Mouse (Mus musculus): ENCODE results near the gene Mrpl23. TPM values are rescaled to one million over a fixed set of nuclear protein-coding genes. Genes with fewer than 3 reads are reported as not detected.

Gene Mrpl23
- polyA plus RNA-seq (2016; fragmentation: Nextera tagmentation; extraction: Ambion mirVana): 12.0 and 15.2 TPM in 2 replicates

DNA sequence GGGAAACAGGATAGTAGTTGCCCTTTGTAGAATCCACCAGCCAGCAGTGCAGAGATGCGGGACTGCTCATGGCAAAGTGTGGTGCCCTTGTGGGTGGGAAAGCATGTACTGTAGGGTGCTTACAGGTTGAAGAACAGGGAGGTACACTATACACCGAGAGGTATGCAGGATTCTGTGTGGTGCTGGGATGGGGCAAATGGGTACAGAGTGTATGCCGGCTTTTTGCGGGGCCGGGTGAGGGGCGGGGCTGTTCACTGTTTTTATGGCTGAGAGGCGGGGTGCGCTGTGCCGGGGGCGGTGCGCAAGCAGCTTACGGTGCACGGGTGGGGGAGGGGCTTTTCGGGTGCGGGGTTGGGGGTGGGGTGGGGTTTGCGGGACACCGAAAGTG lies at the start of gene Mrpl23:
TSS of gene Mrpl23 (plus strand) at position 16 of the 388 bp plus-strand sequence.
- H3K9me3 ChIP-seq (replicated peaks): no peaks in the 10 kb centered on the region
- peak within 1 kb of the TSS; percentile 92 for H3K27ac ChIP-seq (ENCODE audit: poor library complexity, severe bottlenecking)
- WGBS: 7% methylated on average over 17 of the region's 17 CpGs
- H3K27me3 ChIP-seq (replicated peaks): no peaks in the 10 kb centered on the region
- ATAC-seq (ENCODE audit: insufficient number of reproducible peaks, low FRiP score): peak; percentile 69
- H3K9ac ChIP-seq: peak within 1 kb of the TSS; percentile 76
- peaks cover 66% of the 10 kb centered on the region for H3K4me1 ChIP-seq (replicated peaks)
- H3K4me3 ChIP-seq: peak within 1 kb of the TSS; percentile 57
- peaks cover 5% of the 10 kb centered on the region for H3K36me3 ChIP-seq
- peak within 1 kb of the TSS; percentile 70 for H3K4me2 ChIP-seq

DNA sequence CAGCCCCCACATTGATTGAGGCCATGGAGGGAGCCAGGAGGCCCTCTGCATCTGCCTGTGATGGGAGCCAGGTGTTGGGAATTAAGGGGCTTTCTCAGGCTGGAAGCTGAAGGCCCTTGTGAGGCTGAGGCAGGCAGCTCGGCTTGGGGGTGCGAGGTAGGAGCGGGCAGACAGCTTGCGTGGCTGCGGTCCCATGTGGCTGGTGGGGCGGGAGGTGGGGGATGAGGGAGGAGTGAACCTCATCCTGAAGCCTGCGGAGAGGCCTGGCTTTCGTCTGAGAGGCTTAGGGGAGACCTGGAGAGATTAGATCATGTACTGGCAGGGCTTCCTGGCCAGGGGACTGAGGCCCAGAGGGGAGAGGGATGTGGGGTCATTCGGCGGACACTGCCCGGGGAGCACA lies 49.4 kb upstream of the Mrpl23 start:
- peaks cover 85% of the 10 kb centered on the region for H3K4me1 ChIP-seq (replicated peaks)
- H3K27ac ChIP-seq (ENCODE audit: poor library complexity, severe bottlenecking): peak overlapping the region; percentile 98
- no peaks in the 10 kb centered on the region for H3K9me3 ChIP-seq (replicated peaks)
- peak overlapping the region; percentile 80; the same call in 1 of the 2 replicates for H3K9ac ChIP-seq
- whole genome bisulfite sequencing: 5% methylated on average over 11 of the region's 11 CpGs
- peak overlapping the region; percentile 4; the same call in 1 of the 2 replicates for H3K4me2 ChIP-seq
- no peaks in the 10 kb centered on the region for H3K27me3 ChIP-seq (replicated peaks)
- 0 out of 2 replicates have a peak, but pooled peaks cover 8% of the 10 kb centered on the region for H3K36me3 ChIP-seq
- ATAC-seq (ENCODE audit: insufficient number of reproducible peaks, low FRiP score): peak; percentile 52
- no peak overlapping the region for H3K4me3 ChIP-seq

DNA sequence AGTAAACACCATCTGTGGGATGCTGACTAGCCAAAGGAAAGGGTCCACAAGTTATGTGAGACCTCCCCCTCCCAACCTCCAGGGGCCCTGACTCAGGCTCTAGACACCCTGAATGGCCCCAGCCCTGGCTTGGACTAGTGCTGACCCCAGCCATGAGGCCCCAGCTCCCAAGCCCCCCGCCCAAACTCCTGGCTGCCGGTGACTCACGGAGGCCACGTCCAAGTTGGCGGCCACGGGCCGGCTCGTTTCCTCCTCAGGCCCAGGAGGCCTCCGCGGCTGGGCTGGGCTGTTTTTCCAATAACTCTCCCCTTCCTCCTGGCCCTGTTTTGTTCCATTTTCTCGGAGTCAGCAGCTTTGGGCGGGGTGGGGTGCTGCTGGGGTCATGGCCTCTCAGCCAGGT lies 47.7 kb upstream of the Mrpl23 start:
- Histone ChIP-seq H3K27me3 (replicated peaks) (no peaks in the 10 kb centered on the region), H3K9me3 (replicated peaks) (no peaks in the 10 kb centered on the region), H3K4me3 (no peak overlapping the region), H3K36me3 (peaks cover 20% of the 10 kb centered on the region), H3K27ac (ENCODE audit: poor library complexity, severe bottlenecking) (peak overlapping the region; percentile 98), H3K4me1 (replicated peaks) (peaks cover 78% of the 10 kb centered on the region), H3K4me2 (no peak overlapping the region), H3K9ac (0 out of 2 replicates have a peak overlapping the region, but pooled peaks have one; percentile 0)
- 58% methylated on average over 12 of the region's 12 CpGs for WGBS
- ATAC-seq (ENCODE audit: insufficient number of reproducible peaks, low FRiP score): no peak

DNA sequence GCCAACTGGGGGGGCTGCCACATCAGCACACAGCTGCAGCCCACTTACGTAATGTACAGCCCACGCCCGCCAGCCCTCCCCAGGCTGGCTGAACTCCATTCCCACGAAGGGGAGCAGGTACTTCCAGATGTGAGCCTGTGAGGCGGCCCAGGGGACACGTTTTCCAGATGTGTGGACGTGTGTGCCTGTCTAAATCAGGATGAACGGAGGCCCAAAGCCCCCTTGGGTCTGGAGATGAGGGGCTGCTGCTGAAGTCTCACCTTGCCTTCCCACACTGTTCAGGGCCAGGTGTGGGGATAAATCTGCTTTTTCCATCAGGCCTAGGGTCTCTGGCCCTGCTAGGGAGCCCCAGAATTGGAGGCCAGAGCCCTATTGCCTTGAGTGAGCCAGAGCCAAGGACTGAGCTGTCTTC lies 45.7 kb upstream of the Mrpl23 start:
- H3K9me3 ChIP-seq (replicated peaks): no peaks in the 10 kb centered on the region
- H3K27me3 ChIP-seq (replicated peaks): no peaks in the 10 kb centered on the region
- peak overlapping the region; percentile 55 for H3K9ac ChIP-seq
- H3K27ac ChIP-seq (ENCODE audit: poor library complexity, severe bottlenecking): peak overlapping the region; percentile 98
- 66% methylated on average over 8 of the region's 8 CpGs for WGBS
- no peak overlapping the region for H3K4me2 ChIP-seq
- no peak for ATAC-seq (ENCODE audit: insufficient number of reproducible peaks, low FRiP score)
- H3K36me3 ChIP-seq: peaks cover 38% of the 10 kb centered on the region
- H3K4me3 ChIP-seq: no peak overlapping the region
- peaks cover 62% of the 10 kb centered on the region for H3K4me1 ChIP-seq (replicated peaks)

DNA sequence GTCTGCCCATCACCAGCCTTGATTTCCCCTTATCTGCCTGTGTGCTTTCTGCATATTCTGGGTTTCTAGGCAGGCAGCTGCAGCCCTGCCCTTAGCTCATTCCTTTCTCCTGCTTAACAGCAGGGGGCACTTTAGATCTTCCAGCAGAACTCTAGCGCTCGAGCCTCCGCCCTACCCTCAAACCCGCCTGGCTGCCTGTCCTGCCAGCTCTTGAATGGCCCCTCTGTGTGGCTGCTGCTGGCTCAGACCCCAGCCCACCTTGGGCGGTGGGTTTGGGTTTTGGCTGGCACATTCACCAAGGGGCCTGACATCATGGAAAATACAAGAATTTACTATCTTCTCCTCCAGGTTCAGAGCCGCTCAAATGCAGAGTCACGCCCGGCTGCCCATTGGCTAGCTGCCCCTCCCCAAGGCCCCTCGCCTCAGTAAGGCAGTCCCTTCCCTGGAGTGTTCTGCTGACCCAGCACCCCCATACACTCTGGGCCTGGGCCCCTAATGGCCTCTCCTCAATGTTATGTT lies 45.1 kb upstream of the Mrpl23 start:
- ATAC-seq (ENCODE audit: insufficient number of reproducible peaks, low FRiP score): peak; percentile 62
- Histone ChIP-seq H3K4me3 (no peak overlapping the region), H3K27ac (ENCODE audit: poor library complexity, severe bottlenecking) (peak overlapping the region; percentile 98), H3K36me3 (peaks cover 38% of the 10 kb centered on the region), H3K4me1 (replicated peaks) (peaks cover 56% of the 10 kb centered on the region), H3K4me2 (0 out of 2 replicates have a peak overlapping the region, but pooled peaks have one; percentile 13), H3K9me3 (replicated peaks) (no peaks in the 10 kb centered on the region), H3K9ac (peak overlapping the region; percentile 55), H3K27me3 (replicated peaks) (no peaks in the 10 kb centered on the region)
- 17% methylated on average over 9 of the region's 9 CpGs for WGBS

DNA sequence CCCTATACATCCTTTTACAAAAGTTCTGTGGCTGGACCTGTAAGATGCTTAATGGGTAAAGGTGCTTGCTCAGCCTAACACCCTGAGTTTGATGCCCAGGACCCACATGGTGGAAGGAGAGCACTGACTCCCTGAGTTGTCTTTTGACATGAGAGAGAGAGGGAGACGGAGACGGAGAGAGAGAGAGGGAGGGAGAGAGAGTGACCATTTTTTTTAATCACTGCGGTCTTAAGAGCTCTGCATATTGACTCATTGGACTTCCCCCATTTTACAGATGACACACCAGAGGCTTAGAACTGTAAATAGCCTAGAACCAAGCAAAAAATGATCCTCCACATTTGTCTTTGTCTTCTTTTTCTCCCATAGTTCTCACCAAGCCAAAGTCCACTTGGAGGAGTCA lies 44.4 kb upstream of the Mrpl23 start:
- no peak for ATAC-seq (ENCODE audit: insufficient number of reproducible peaks, low FRiP score)
- Histone ChIP-seq H3K4me1 (replicated peaks) (peaks cover 49% of the 10 kb centered on the region), H3K4me2 (no peak overlapping the region), H3K27ac (ENCODE audit: poor library complexity, severe bottlenecking) (peak overlapping the region; percentile 98), H3K9me3 (replicated peaks) (no peaks in the 10 kb centered on the region), H3K36me3 (peaks cover 38% of the 10 kb centered on the region), H3K27me3 (replicated peaks) (no peaks in the 10 kb centered on the region), H3K4me3 (no peak overlapping the region), H3K9ac (peak overlapping the region; percentile 19; the same call in 1 of the 2 replicates)
- 85% methylated on average over 3 of the region's 3 CpGs for WGBS

DNA sequence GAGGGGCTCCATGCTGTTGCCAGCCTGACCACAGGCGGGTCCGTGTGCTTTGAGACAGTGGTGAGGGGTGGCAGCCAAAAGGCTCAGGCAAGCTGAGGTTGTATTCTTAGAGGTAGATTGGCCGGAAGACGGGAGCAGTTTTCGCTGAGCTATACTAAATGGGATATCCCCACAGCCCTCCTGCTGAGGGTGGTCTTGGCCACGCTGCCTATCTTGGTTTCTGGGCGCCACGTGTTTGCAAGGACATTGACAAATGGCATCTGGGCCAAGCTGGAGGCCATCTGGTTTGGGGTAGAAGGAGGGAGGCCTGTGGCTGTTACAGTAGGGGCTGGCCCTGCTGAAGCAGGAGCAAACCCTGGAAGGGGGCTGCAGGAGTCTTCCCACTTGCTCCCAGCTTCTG lies 39.0 kb upstream of the Mrpl23 start:
- peaks cover 39% of the 10 kb centered on the region for H3K36me3 ChIP-seq
- peaks cover 14% of the 10 kb centered on the region for H3K4me1 ChIP-seq (replicated peaks)
- no peak overlapping the region for H3K4me2 ChIP-seq
- H3K4me3 ChIP-seq: no peak overlapping the region
- no peak overlapping the region for H3K9ac ChIP-seq
- no peak overlapping the region for H3K27ac ChIP-seq (ENCODE audit: poor library complexity, severe bottlenecking)
- H3K27me3 ChIP-seq (replicated peaks): no peaks in the 10 kb centered on the region
- 65% methylated on average over 8 of the region's 8 CpGs for WGBS
- no peaks in the 10 kb centered on the region for H3K9me3 ChIP-seq (replicated peaks)
- no peak for ATAC-seq (ENCODE audit: insufficient number of reproducible peaks, low FRiP score)

DNA sequence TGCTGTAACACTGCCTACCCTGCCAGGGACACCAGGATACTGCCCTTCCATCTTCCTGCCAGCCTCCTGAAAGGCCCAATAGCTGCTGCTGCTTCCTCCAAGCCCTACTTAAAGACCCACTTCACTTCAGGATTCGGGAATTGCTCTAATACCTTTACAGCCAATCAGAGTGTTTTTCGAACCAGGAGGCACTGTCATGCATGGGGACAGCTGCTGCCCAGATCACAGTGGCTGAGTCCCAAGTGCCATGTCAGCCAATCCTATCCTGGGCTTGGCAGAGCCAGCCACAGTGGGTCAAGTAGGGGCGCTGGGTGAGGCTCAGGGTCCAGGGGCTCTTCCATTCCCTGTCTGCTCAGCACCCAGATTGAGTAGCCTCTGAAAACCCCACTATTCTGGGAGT lies 36.3 kb upstream of the Mrpl23 start:
- Histone ChIP-seq H3K4me3 (no peak overlapping the region), H3K9me3 (replicated peaks) (no peaks in the 10 kb centered on the region), H3K9ac (no peak overlapping the region), H3K27me3 (replicated peaks) (no peaks in the 10 kb centered on the region), H3K27ac (ENCODE audit: poor library complexity, severe bottlenecking) (no peak overlapping the region), H3K4me2 (no peak overlapping the region), H3K36me3 (peaks cover 15% of the 10 kb centered on the region; the same call in 1 of the 2 replicates), H3K4me1 (replicated peaks) (peaks cover 27% of the 10 kb centered on the region)
- WGBS: 75% methylated on average over 3 of the region's 3 CpGs
- ATAC-seq (ENCODE audit: insufficient number of reproducible peaks, low FRiP score): no peak

DNA sequence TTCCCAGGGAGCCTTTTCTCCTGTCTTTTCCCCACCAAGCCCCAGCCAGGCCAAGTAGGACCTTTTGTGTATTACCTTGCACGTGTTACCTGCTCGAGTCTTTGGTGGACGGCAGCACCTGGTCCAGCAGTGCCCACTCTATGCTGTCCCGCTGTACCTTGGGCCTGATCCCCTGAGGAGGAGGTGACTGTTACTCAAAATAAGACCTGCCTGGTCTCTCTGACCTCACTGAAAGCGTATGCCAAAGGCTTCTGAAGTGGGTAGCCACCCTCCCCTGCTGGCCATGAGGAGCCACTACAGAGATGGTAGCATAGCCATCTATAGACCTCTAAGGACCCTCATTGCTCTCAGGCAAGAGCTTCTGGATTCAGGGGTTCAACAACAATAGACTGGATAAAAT lies 35.7 kb upstream of the Mrpl23 start:
- no peak overlapping the region for H3K4me2 ChIP-seq
- no peak for ATAC-seq (ENCODE audit: insufficient number of reproducible peaks, low FRiP score)
- H3K36me3 ChIP-seq: 0 out of 2 replicates have a peak, but pooled peaks cover 10% of the 10 kb centered on the region
- H3K4me3 ChIP-seq: no peak overlapping the region
- no peaks in the 10 kb centered on the region for H3K9me3 ChIP-seq (replicated peaks)
- 76% methylated on average over 5 of the region's 5 CpGs for WGBS
- no peak overlapping the region for H3K9ac ChIP-seq
- H3K27me3 ChIP-seq (replicated peaks): no peaks in the 10 kb centered on the region
- H3K4me1 ChIP-seq (replicated peaks): peaks cover 23% of the 10 kb centered on the region
- no peak overlapping the region for H3K27ac ChIP-seq (ENCODE audit: poor library complexity, severe bottlenecking)

DNA sequence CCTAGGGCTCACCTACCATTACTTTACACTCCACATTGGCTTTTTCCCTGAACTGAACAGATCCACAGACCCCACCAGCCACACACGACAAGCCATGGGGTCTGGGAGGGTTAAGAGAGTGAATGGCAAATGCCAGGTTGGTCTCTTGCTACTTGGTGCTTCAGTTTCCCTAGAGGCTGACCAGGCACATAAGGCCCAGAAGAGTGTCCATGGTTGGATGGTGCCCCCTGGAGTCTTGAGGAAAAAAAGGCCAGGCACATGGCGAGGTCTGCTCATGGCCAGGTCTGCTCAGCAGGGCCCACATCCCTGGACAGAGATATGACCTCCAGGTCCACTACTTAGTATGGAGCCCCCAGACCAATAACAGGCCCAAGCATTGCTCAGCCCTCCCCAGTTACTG lies 34.7 kb upstream of the Mrpl23 start:
- Histone ChIP-seq H3K27ac (ENCODE audit: poor library complexity, severe bottlenecking) (no peak overlapping the region), H3K9me3 (replicated peaks) (no peaks in the 10 kb centered on the region), H3K36me3 (0 out of 2 replicates have a peak, but pooled peaks cover 10% of the 10 kb centered on the region), H3K4me2 (no peak overlapping the region), H3K9ac (no peak overlapping the region), H3K27me3 (replicated peaks) (no peaks in the 10 kb centered on the region), H3K4me3 (no peak overlapping the region), H3K4me1 (replicated peaks) (peaks cover 23% of the 10 kb centered on the region)
- ATAC-seq (ENCODE audit: insufficient number of reproducible peaks, low FRiP score): no peak
- 94% methylated on average over 2 of the region's 2 CpGs for WGBS

DNA sequence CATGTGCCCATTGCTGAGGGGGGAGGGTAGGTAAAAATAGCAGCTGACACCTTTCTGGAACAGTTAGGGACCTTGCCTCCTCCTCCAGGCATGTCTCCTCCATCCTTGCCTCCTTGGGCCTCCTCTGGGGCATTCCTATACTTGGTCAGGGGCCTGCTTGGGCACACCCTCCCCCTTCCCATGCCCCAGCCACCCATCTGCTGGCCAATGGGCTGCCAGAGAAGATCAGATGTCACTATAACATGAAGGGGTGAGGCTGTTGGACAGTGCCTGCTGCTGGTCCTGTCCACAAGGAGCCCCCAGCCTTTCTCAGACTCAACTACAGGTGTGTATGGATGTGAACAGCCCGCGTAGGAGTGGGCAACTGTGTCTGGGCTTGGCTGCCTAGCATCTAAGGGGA lies 33.9 kb upstream of the Mrpl23 start, which contains the start of gene Tnnt3:
TSS of gene Tnnt3 (plus strand) at position 262 of the 400 bp plus-strand sequence.
- Histone ChIP-seq H3K27me3 (replicated peaks) (no peaks in the 10 kb centered on the region), H3K9me3 (replicated peaks) (no peaks in the 10 kb centered on the region), H3K4me3 (no peak within 1 kb of the TSS), H3K27ac (ENCODE audit: poor library complexity, severe bottlenecking) (peak within 1 kb of the TSS; percentile 53), H3K36me3 (0 out of 2 replicates have a peak, but pooled peaks cover 10% of the 10 kb centered on the region), H3K4me1 (replicated peaks) (peaks cover 23% of the 10 kb centered on the region), H3K4me2 (no peak within 1 kb of the TSS), H3K9ac (peak within 1 kb of the TSS; percentile 0; the same call in 1 of the 2 replicates)
- 87% methylated on average over 2 of the region's 2 CpGs for WGBS
- ATAC-seq (ENCODE audit: insufficient number of reproducible peaks, low FRiP score): no peak

All from heart, embryonic 12.5 days (tissue).